Mouse (Mus musculus) ES-Bruce4 (cell line): Measurements from ENCODE around the gene Hook2. TPM values are rescaled to one million over a fixed set of nuclear protein-coding genes. Genes with fewer than 3 reads are reported as not detected.

ENCODE experiments used
- H3K27ac ChIP-seq: 2 replicates; pipeline ENCODE4 v1.5.1; 2012; ENCODE audit warnings: low read length, inconsistent platforms; ENCODE audit not compliant: insufficient read depth
- H3K27me3 ChIP-seq: 2 replicates; pipeline ENCODE4 v1.6.1; 2012; ENCODE audit warnings: mild to moderate bottlenecking, low read length, inconsistent platforms; ENCODE audit not compliant: control insufficient read depth, poor library complexity, insufficient read depth, severe bottlenecking
- H3K36me3 ChIP-seq: 2 replicates; pipeline ENCODE4 v1.6.1; 2012; ENCODE audit warnings: inconsistent platforms, mild to moderate bottlenecking, low read length, moderate library complexity; ENCODE audit not compliant: control insufficient read depth, poor library complexity, insufficient read depth, severe bottlenecking
- H3K4me1 ChIP-seq: one replicate; pipeline ENCODE4 v1.8.1; 2011; ENCODE audit warnings: low read length; ENCODE audit not compliant: control insufficient read depth, insufficient read depth
- H3K4me3 ChIP-seq: 2 replicates; pipeline ENCODE4 v1.5.1; 2011; ENCODE audit warnings: low read depth, mild to moderate bottlenecking, low read length
- H3K9ac ChIP-seq: 2 replicates; pipeline ENCODE4 v1.6.1; 2012; ENCODE audit warnings: low read depth, mild to moderate bottlenecking, inconsistent platforms; ENCODE audit not compliant: poor library complexity, severe bottlenecking
- H3K9me3 ChIP-seq: replicated peaks from 2 replicates; pipeline ENCODE4 v1.6.1; 2012; ENCODE audit warnings: mild to moderate bottlenecking, low read length, inconsistent platforms; ENCODE audit not compliant: control insufficient read depth, poor library complexity, insufficient read depth, severe bottlenecking
- CTCF ChIP-seq: IDR thresholded peaks from one replicate; pipeline ENCODE4 v1.8.1; 2011; ENCODE audit warnings: low read depth, low read length
- EP300 ChIP-seq: IDR thresholded peaks from 2 replicates; pipeline ENCODE4 v1.6.1; 2011; ENCODE audit warnings: low read depth, low read length; ENCODE audit not compliant: insufficient read depth
- POLR2A ChIP-seq: IDR thresholded peaks from one replicate; pipeline ENCODE4 v1.8.1; 2011; ENCODE audit warnings: low read length; ENCODE audit not compliant: insufficient read depth
- polyA plus RNA-seq: library from polyadenylated mRNA; stranded (reverse); fragments of >200 nt; gene quantifications from 2 replicates; pipeline ENCODE4 v1.2.4, GENCODE M21; 2011; ENCODE audit warnings: low read depth; ENCODE audit not compliant: missing spikeins, insufficient read depth, insufficient read length

The Hook2 gene
- polyA plus RNA-seq, 1 experiment: 41.5 TPM

GRCm38 (mm10) chr8:84970135-84970790 is 20.1 kb upstream of the Hook2 start:
- Histone ChIP-seq H3K4me3 (peak overlapping the region; percentile 72), H3K9me3 (no peaks in the 10 kb centered on the region), H3K4me1 (peaks cover 4% of the 10 kb centered on the region), H3K9ac (peak overlapping the region; percentile 82), H3K36me3 (peaks cover 24% of the 10 kb centered on the region), H3K27me3 (no peaks in the 10 kb centered on the region), H3K27ac (peak overlapping the region; percentile 15; the same call in 1 of the 2 replicates)
- TF ChIP-seq CTCF (no peak), EP300 (no peak), POLR2A (no peak)

- no peak overlapping the region for H3K27ac ChIP-seq
- no peaks in the 10 kb centered on the region for H3K9me3 ChIP-seq
- H3K27me3 ChIP-seq: no peaks in the 10 kb centered on the region
- no peak overlapping the region; the same call in 1 of the 2 replicates for H3K4me3 ChIP-seq
- peaks cover 24% of the 10 kb centered on the region for H3K36me3 ChIP-seq
- H3K9ac ChIP-seq: peak overlapping the region; percentile 82; the same call in 1 of the 2 replicates
- TF ChIP-seq CTCF: no peak
- H3K4me1 ChIP-seq: peaks cover 4% of the 10 kb centered on the region
Measured at GRCm38 (mm10) chr8:84970913-84971312, 19.5 kb upstream of the Hook2 start.

GRCm38 (mm10) chr8:84973079-84973478 is 17.3 kb upstream of the Hook2 start:
- H3K27ac ChIP-seq: no peak overlapping the region
- no peak overlapping the region for H3K9ac ChIP-seq
- TF ChIP-seq EP300: no peak
- TF ChIP-seq CTCF: no peak
- no peak for TF ChIP-seq POLR2A
- H3K27me3 ChIP-seq: no peaks in the 10 kb centered on the region
- H3K4me3 ChIP-seq: no peak overlapping the region
- H3K4me1 ChIP-seq: no peaks in the 10 kb centered on the region
- peaks cover 24% of the 10 kb centered on the region for H3K36me3 ChIP-seq
- no peaks in the 10 kb centered on the region for H3K9me3 ChIP-seq

GRCm38 (mm10) chr8:84973803-84974542 is 16.4 kb upstream of the Hook2 start:
- H3K27ac ChIP-seq: no peak overlapping the region; the same call in 1 of the 2 replicates
- TF ChIP-seq CTCF: peak; percentile 29
- no peak for TF ChIP-seq EP300
- TF ChIP-seq POLR2A: no peak
- H3K9ac ChIP-seq: no peak overlapping the region
- H3K36me3 ChIP-seq: peaks cover 24% of the 10 kb centered on the region
- no peaks in the 10 kb centered on the region for H3K27me3 ChIP-seq
- no peak overlapping the region for H3K4me3 ChIP-seq
- no peaks in the 10 kb centered on the region for H3K4me1 ChIP-seq
- no peaks in the 10 kb centered on the region for H3K9me3 ChIP-seq

GRCm38 (mm10) chr8:84974543-84975142 is 15.8 kb upstream of the Hook2 start:
- Histone ChIP-seq H3K4me3 (no peak overlapping the region), H3K9ac (no peak overlapping the region), H3K27me3 (no peaks in the 10 kb centered on the region), H3K36me3 (peaks cover 24% of the 10 kb centered on the region), H3K4me1 (no peaks in the 10 kb centered on the region), H3K27ac (peak overlapping the region; percentile 53), H3K9me3 (no peaks in the 10 kb centered on the region)
- no peak for TF ChIP-seq POLR2A
- TF ChIP-seq CTCF: no peak
- no peak for TF ChIP-seq EP300

GRCm38 (mm10) chr8:84975434-84975833 is 15.0 kb upstream of the Hook2 start:
- TF ChIP-seq EP300 (0 out of 2 replicates have a peak, but pooled peaks have one; percentile 36), POLR2A (no peak), CTCF (peak; percentile 87)
- H3K9me3 ChIP-seq: no peaks in the 10 kb centered on the region
- H3K36me3 ChIP-seq: peaks cover 24% of the 10 kb centered on the region
- H3K9ac ChIP-seq: peak overlapping the region; percentile 94
- H3K27me3 ChIP-seq: no peaks in the 10 kb centered on the region
- H3K27ac ChIP-seq: peak overlapping the region; percentile 90
- no peaks in the 10 kb centered on the region for H3K4me1 ChIP-seq
- peak overlapping the region; percentile 66 for H3K4me3 ChIP-seq
